Mouse (Mus musculus) hindbrain, embryonic 12.5 days (tissue): ENCODE data around the gene Plcxd2. TPM values are rescaled to one million over a fixed set of nuclear protein-coding genes. Genes with fewer than 3 reads are reported as not detected.
A peak's percentile ranks its signal among the peaks of the same experiment; 100 is the strongest.

Experiments used
- ATAC-seq: fragments of 200-750 bp; cut with Nextera tagmentation; 2 replicates; pipeline ENCODE4 v1.8.0; 2017; ENCODE audit warnings: moderate TSS enrichment; ENCODE audit not compliant: low FRiP score
- H3K27ac ChIP-seq: fragments of 300-500 bp; sonication (generic); 2 replicates; pipeline ENCODE4 v1.5.1; 2016; ENCODE audit warnings: mild to moderate bottlenecking
- H3K27me3 ChIP-seq: fragments of 300-500 bp; sonication (generic); 2 replicates; pipeline ENCODE4 v1.6.1; 2016; ENCODE audit warnings: mild to moderate bottlenecking
- H3K36me3 ChIP-seq: fragments of 300-500 bp; sonication (generic); 2 replicates; pipeline ENCODE4 v1.6.1; 2016; ENCODE audit warnings: mild to moderate bottlenecking
- H3K4me1 ChIP-seq: fragments of 300-500 bp; sonication (generic); 2 replicates; pipeline ENCODE4 v1.6.1; 2016
- H3K4me2 ChIP-seq: fragments of 300-500 bp; sonication (generic); replicated peaks from 2 replicates; pipeline ENCODE4 v1.6.1; 2016; ENCODE audit warnings: mild to moderate bottlenecking
- H3K4me3 ChIP-seq: fragments of 300-500 bp; sonication (generic); 2 replicates; pipeline ENCODE4 v1.5.1; 2016; ENCODE audit warnings: mild to moderate bottlenecking
- H3K9ac ChIP-seq: fragments of 300-500 bp; sonication (generic); 2 replicates; pipeline ENCODE4 v1.6.1; 2016; ENCODE audit warnings: mild to moderate bottlenecking, moderate library complexity
- H3K9me3 ChIP-seq: fragments of 300-500 bp; sonication (generic); replicated peaks from 2 replicates; pipeline ENCODE4 v1.6.1; 2016; ENCODE audit warnings: mild to moderate bottlenecking
- WGBS: fragments of 180-500 bp; shearing (Covaris S2); methylation state at CpG from one replicate; pipeline ENCODE4 v1.1.7; 2016; 5-methylcytosine and 5-hydroxymethylcytosine counted together
- polyA plus RNA-seq: library from polyadenylated mRNA; unstranded; fragments of >200 nt; fragmentation: Nextera tagmentation; extraction: Ambion mirVana; gene quantifications from 2 replicates; pipeline ENCODE4 v1.2.1, GENCODE M21; 2016

Plcxd2 gene
- polyA plus RNA-seq, 1 experiment from 2014 or later = 6.7 TPM

GRCm38 (mm10) chr16:45952035-45952434, 58.0 kb downstream of the Plcxd2 start:
- H3K27me3 ChIP-seq = no peaks in the 10 kb centered on the region
- no peak overlapping the region for H3K27ac ChIP-seq
- WGBS = 95% methylated on average over 2 of the region's 2 CpGs
- H3K36me3 ChIP-seq = no peaks in the 10 kb centered on the region
- no peak overlapping the region for H3K9ac ChIP-seq
- H3K4me1 ChIP-seq = no peaks in the 10 kb centered on the region
- H3K9me3 ChIP-seq = no peaks in the 10 kb centered on the region
- ATAC-seq = no peak
- H3K4me2 ChIP-seq = no peak overlapping the region
- no peak overlapping the region for H3K4me3 ChIP-seq

- no peak overlapping the region for H3K4me2 ChIP-seq
- no peak overlapping the region for H3K4me3 ChIP-seq
- H3K9ac ChIP-seq = no peak overlapping the region
- no peaks in the 10 kb centered on the region for H3K9me3 ChIP-seq
- H3K36me3 ChIP-seq = no peaks in the 10 kb centered on the region
- no peak for ATAC-seq
- no peaks in the 10 kb centered on the region for H3K27me3 ChIP-seq
- H3K27ac ChIP-seq = no peak overlapping the region
- no peaks in the 10 kb centered on the region for H3K4me1 ChIP-seq
- WGBS = 97% methylated on average over 2 of the region's 2 CpGs
These were observed 63.7 kb downstream of the Plcxd2 start for GRCm38 (mm10) chr16:45946335-45946734.

GRCm38 (mm10) chr16:45945649-45946048, 64.4 kb downstream of the Plcxd2 start:
- no peak overlapping the region for H3K9ac ChIP-seq
- WGBS = 90% methylated on average over 5 of the region's 5 CpGs
- no peak overlapping the region for H3K4me2 ChIP-seq
- ATAC-seq = no peak
- no peak overlapping the region for H3K4me3 ChIP-seq
- no peaks in the 10 kb centered on the region for H3K36me3 ChIP-seq
- no peaks in the 10 kb centered on the region for H3K27me3 ChIP-seq
- no peak overlapping the region for H3K27ac ChIP-seq
- no peaks in the 10 kb centered on the region for H3K4me1 ChIP-seq
- no peaks in the 10 kb centered on the region for H3K9me3 ChIP-seq

GRCm38 (mm10) chr16:45945174-45945631, 64.8 kb downstream of the Plcxd2 start:
- Histone ChIP-seq H3K36me3 (no peaks in the 10 kb centered on the region), H3K4me3 (no peak overlapping the region), H3K9ac (no peak overlapping the region), H3K27ac (no peak overlapping the region), H3K4me1 (no peaks in the 10 kb centered on the region), H3K4me2 (no peak overlapping the region), H3K27me3 (no peaks in the 10 kb centered on the region), H3K9me3 (no peaks in the 10 kb centered on the region)
- no peak for ATAC-seq
- 60% methylated on average over 11 of the region's 11 CpGs for WGBS

GRCm38 (mm10) chr16:45942169-45942891, 67.7 kb downstream of the Plcxd2 start:
- H3K4me2 ChIP-seq = no peak overlapping the region
- no peaks in the 10 kb centered on the region for H3K36me3 ChIP-seq
- H3K27ac ChIP-seq = no peak overlapping the region
- no peaks in the 10 kb centered on the region for H3K9me3 ChIP-seq
- ATAC-seq = no peak
- no peaks in the 10 kb centered on the region for H3K4me1 ChIP-seq
- H3K27me3 ChIP-seq = no peaks in the 10 kb centered on the region
- no peak overlapping the region for H3K9ac ChIP-seq
- no peak overlapping the region for H3K4me3 ChIP-seq
- 80% methylated on average over 8 of the region's 8 CpGs for WGBS

GRCm38 (mm10) chr16:45940701-45941100, 69.3 kb downstream of the Plcxd2 start:
- WGBS = 69% methylated on average over 2 of the region's 2 CpGs

GRCm38 (mm10) chr16:45939436-45939835, 70.6 kb downstream of the Plcxd2 start:
- no peak overlapping the region for H3K9ac ChIP-seq
- H3K9me3 ChIP-seq = no peaks in the 10 kb centered on the region
- no peaks in the 10 kb centered on the region for H3K27me3 ChIP-seq
- no peak for ATAC-seq
- H3K4me1 ChIP-seq = peaks cover 11% of the 10 kb centered on the region
- H3K4me2 ChIP-seq = no peak overlapping the region
- no peak overlapping the region for H3K4me3 ChIP-seq
- H3K36me3 ChIP-seq = no peaks in the 10 kb centered on the region
- 93% methylated on average over 3 of the region's 3 CpGs for WGBS
- no peak overlapping the region for H3K27ac ChIP-seq

More at GRCm38 (mm10) chr16:45940701-45941100, 69.3 kb downstream of the Plcxd2 start:
- H3K27ac ChIP-seq = no peak overlapping the region
- no peaks in the 10 kb centered on the region for H3K9me3 ChIP-seq
- no peak overlapping the region for H3K9ac ChIP-seq
- no peak overlapping the region for H3K4me2 ChIP-seq
- ATAC-seq = no peak
- H3K27me3 ChIP-seq = no peaks in the 10 kb centered on the region
- no peaks in the 10 kb centered on the region for H3K36me3 ChIP-seq
- H3K4me3 ChIP-seq = no peak overlapping the region
- peaks cover 7% of the 10 kb centered on the region for H3K4me1 ChIP-seq

- 72% methylated on average over 2 of the region's 2 CpGs for WGBS
- no peaks in the 10 kb centered on the region for H3K27me3 ChIP-seq
- ATAC-seq = no peak
These were observed 72.6 kb downstream of the Plcxd2 start for GRCm38 (mm10) chr16:45937381-45937780.

GRCm38 (mm10) chr16:45936521-45936920, 73.5 kb downstream of the Plcxd2 start:
- Histone ChIP-seq H3K4me2 (no peak overlapping the region), H3K27ac (peak overlapping the region; percentile 23; the same call in 1 of the 2 replicates), H3K4me1 (peaks cover 11% of the 10 kb centered on the region), H3K36me3 (no peaks in the 10 kb centered on the region), H3K9me3 (no peaks in the 10 kb centered on the region), H3K27me3 (no peaks in the 10 kb centered on the region), H3K9ac (no peak overlapping the region), H3K4me3 (no peak overlapping the region)
- peak; percentile 66; the same call in 1 of the 2 replicates for ATAC-seq
- WGBS = 49% methylated on average over 2 of the region's 2 CpGs

More at GRCm38 (mm10) chr16:45937381-45937780, 72.6 kb downstream of the Plcxd2 start:
- Histone ChIP-seq H3K9me3 (no peaks in the 10 kb centered on the region), H3K4me1 (peaks cover 11% of the 10 kb centered on the region), H3K9ac (no peak overlapping the region), H3K4me3 (no peak overlapping the region), H3K27ac (no peak overlapping the region), H3K4me2 (no peak overlapping the region), H3K36me3 (no peaks in the 10 kb centered on the region)

GRCm38 (mm10) chr16:45935956-45936483, 74.0 kb downstream of the Plcxd2 start:
- Histone ChIP-seq H3K4me1 (peaks cover 11% of the 10 kb centered on the region), H3K36me3 (no peaks in the 10 kb centered on the region), H3K9me3 (no peaks in the 10 kb centered on the region), H3K4me3 (no peak overlapping the region), H3K4me2 (no peak overlapping the region), H3K9ac (no peak overlapping the region), H3K27me3 (no peaks in the 10 kb centered on the region), H3K27ac (peak overlapping the region; percentile 23; the same call in 1 of the 2 replicates)
- WGBS = 84% methylated on average over 3 of the region's 3 CpGs
- no peak for ATAC-seq

GRCm38 (mm10) chr16:45934721-45935407, 75.2 kb downstream of the Plcxd2 start:
- no peak overlapping the region for H3K4me3 ChIP-seq
- no peak overlapping the region for H3K9ac ChIP-seq
- peaks cover 11% of the 10 kb centered on the region for H3K4me1 ChIP-seq
- no peaks in the 10 kb centered on the region for H3K36me3 ChIP-seq
- 54% methylated on average over 2 of the region's 2 CpGs for WGBS
- no peak overlapping the region; the same call in 1 of the 2 replicates for H3K27ac ChIP-seq
- no peaks in the 10 kb centered on the region for H3K9me3 ChIP-seq
- no peak overlapping the region for H3K4me2 ChIP-seq
- ATAC-seq = no peak
- H3K27me3 ChIP-seq = no peaks in the 10 kb centered on the region

- ATAC-seq = no peak
- WGBS = 87% methylated on average over 3 of the region's 3 CpGs
- no peaks in the 10 kb centered on the region for H3K9me3 ChIP-seq
- H3K27ac ChIP-seq = no peak overlapping the region
- H3K4me3 ChIP-seq = no peak overlapping the region
- 0 out of 2 replicates have a peak, but pooled peaks cover 3% of the 10 kb centered on the region for H3K4me1 ChIP-seq
- H3K27me3 ChIP-seq = no peaks in the 10 kb centered on the region
- no peaks in the 10 kb centered on the region for H3K36me3 ChIP-seq
- H3K4me2 ChIP-seq = no peak overlapping the region
- H3K9ac ChIP-seq = no peak overlapping the region
These were observed 79.7 kb downstream of the Plcxd2 start for GRCm38 (mm10) chr16:45930308-45930707.
